Mouse (Mus musculus): ENCODE measurements at regions not wholly inside any gene's neighbourhood (a gene's known extent, or its start where the extent isn't known, plus 50 kb on each side); places are given as distances from the start of the nearest gene placed in this dataset.

GRCm38 (mm10) chr14:102250076-102250475 is 520.3 kb downstream of the Lmo7 start:
- WGBS, result 52% methylated on average over 5 of the region's 5 CpGs
- H3K9me3 ChIP-seq (ENCODE audit: control insufficient read depth, low read length), result no peaks in the 10 kb centered on the region
- H3K4me2 ChIP-seq (ENCODE audit: low read depth, low read length), result no peak overlapping the region
- H3K4me3 ChIP-seq (ENCODE audit: low read depth, low read length), result no peak overlapping the region
- no peak overlapping the region for H3K9ac ChIP-seq (replicated peaks; ENCODE audit: low read depth, low read length)
- no peak for ATAC-seq (ENCODE audit: low read depth)
- no peaks in the 10 kb centered on the region for H3K36me3 ChIP-seq (ENCODE audit: control insufficient read depth, insufficient read depth, low read length)
- peaks cover 2% of the 10 kb centered on the region; the same call in 1 of the 2 replicates for H3K4me1 ChIP-seq (ENCODE audit: control insufficient read depth, insufficient read depth, low read length)
- H3K27me3 ChIP-seq (ENCODE audit: control insufficient read depth, insufficient read depth, low read length), result no peaks in the 10 kb centered on the region
- no peak overlapping the region for H3K27ac ChIP-seq (ENCODE audit: low read depth, low read length)

- no peak overlapping the region for H3K4me3 ChIP-seq (ENCODE audit: low read depth, low read length)
- H3K27ac ChIP-seq (ENCODE audit: low read depth, low read length), result no peak overlapping the region
- no peaks in the 10 kb centered on the region for H3K27me3 ChIP-seq (ENCODE audit: control insufficient read depth, insufficient read depth, low read length)
- ATAC-seq (ENCODE audit: low read depth), result no peak
- H3K4me1 ChIP-seq (ENCODE audit: control insufficient read depth, insufficient read depth, low read length), result peaks cover 2% of the 10 kb centered on the region; the same call in 1 of the 2 replicates
- H3K4me2 ChIP-seq (ENCODE audit: low read depth, low read length), result no peak overlapping the region
- no peaks in the 10 kb centered on the region for H3K9me3 ChIP-seq (ENCODE audit: control insufficient read depth, low read length)
- 75% methylated on average over 2 of the region's 2 CpGs for WGBS
- H3K9ac ChIP-seq (replicated peaks; ENCODE audit: low read depth, low read length), result no peak overlapping the region
- no peaks in the 10 kb centered on the region for H3K36me3 ChIP-seq (ENCODE audit: control insufficient read depth, insufficient read depth, low read length)
Observed at GRCm38 (mm10) chr14:102248581-102248980, 518.8 kb downstream of the Lmo7 start.

- no peaks in the 10 kb centered on the region for H3K9me3 ChIP-seq (ENCODE audit: control insufficient read depth, low read length)
- no peak for ATAC-seq (ENCODE audit: low read depth)
- no peaks in the 10 kb centered on the region for H3K36me3 ChIP-seq (ENCODE audit: control insufficient read depth, insufficient read depth, low read length)
- H3K9ac ChIP-seq (replicated peaks; ENCODE audit: low read depth, low read length), result no peak overlapping the region
- no peak overlapping the region for H3K4me3 ChIP-seq (ENCODE audit: low read depth, low read length)
- H3K4me1 ChIP-seq (ENCODE audit: control insufficient read depth, insufficient read depth, low read length), result peaks cover 2% of the 10 kb centered on the region; the same call in 1 of the 2 replicates
- no peaks in the 10 kb centered on the region for H3K27me3 ChIP-seq (ENCODE audit: control insufficient read depth, insufficient read depth, low read length)
- no peak overlapping the region for H3K27ac ChIP-seq (ENCODE audit: low read depth, low read length)
- no peak overlapping the region for H3K4me2 ChIP-seq (ENCODE audit: low read depth, low read length)
- WGBS, result 50% methylated on average over 5 of the region's 5 CpGs
Observed at GRCm38 (mm10) chr14:102248023-102248422, 518.3 kb downstream of the Lmo7 start.

GRCm38 (mm10) chr14:102243806-102244536 is 514.2 kb downstream of the Lmo7 start:
- no peaks in the 10 kb centered on the region for H3K9me3 ChIP-seq (ENCODE audit: control insufficient read depth, low read length)
- peak; percentile 46; the same call in 1 of the 2 replicates for ATAC-seq (ENCODE audit: low read depth)
- H3K27ac ChIP-seq (ENCODE audit: low read depth, low read length), result no peak overlapping the region
- H3K4me3 ChIP-seq (ENCODE audit: low read depth, low read length), result no peak overlapping the region
- H3K27me3 ChIP-seq (ENCODE audit: control insufficient read depth, insufficient read depth, low read length), result no peaks in the 10 kb centered on the region
- no peaks in the 10 kb centered on the region; the same call in 1 of the 2 replicates for H3K4me1 ChIP-seq (ENCODE audit: control insufficient read depth, insufficient read depth, low read length)
- WGBS, result 50% methylated on average over 4 of the region's 4 CpGs
- no peaks in the 10 kb centered on the region for H3K36me3 ChIP-seq (ENCODE audit: control insufficient read depth, insufficient read depth, low read length)
- no peak overlapping the region for H3K9ac ChIP-seq (replicated peaks; ENCODE audit: low read depth, low read length)
- H3K4me2 ChIP-seq (ENCODE audit: low read depth, low read length), result no peak overlapping the region

GRCm38 (mm10) chr14:102216581-102217368 is 487.0 kb downstream of the Lmo7 start:
- Histone ChIP-seq H3K9me3 (ENCODE audit: control insufficient read depth, low read length) (no peaks in the 10 kb centered on the region), H3K9ac (replicated peaks; ENCODE audit: low read depth, low read length) (no peak overlapping the region), H3K4me3 (ENCODE audit: low read depth, low read length) (no peak overlapping the region), H3K4me1 (ENCODE audit: control insufficient read depth, insufficient read depth, low read length) (peaks cover 3% of the 10 kb centered on the region; the same call in 1 of the 2 replicates), H3K4me2 (ENCODE audit: low read depth, low read length) (no peak overlapping the region), H3K27me3 (ENCODE audit: control insufficient read depth, insufficient read depth, low read length) (no peaks in the 10 kb centered on the region), H3K27ac (ENCODE audit: low read depth, low read length) (peak overlapping the region; percentile 55; the same call in 1 of the 2 replicates), H3K36me3 (ENCODE audit: control insufficient read depth, insufficient read depth, low read length) (no peaks in the 10 kb centered on the region)
- ATAC-seq (ENCODE audit: low read depth), result peak; percentile 92
- 36% methylated on average over 7 of the region's 7 CpGs for WGBS

GRCm38 (mm10) chr14:102215267-102215964 is 485.7 kb downstream of the Lmo7 start:
- H3K27ac ChIP-seq (ENCODE audit: low read depth, low read length), result no peak overlapping the region
- WGBS, result 71% methylated on average over 3 of the region's 4 CpGs
- ATAC-seq (ENCODE audit: low read depth), result peak; percentile 47; the same call in 1 of the 2 replicates

GRCm38 (mm10) chr14:102212079-102212478 is 482.3 kb downstream of the Lmo7 start:
- no peak overlapping the region for H3K27ac ChIP-seq (ENCODE audit: low read depth, low read length)
- 91% methylated on average over 2 of the region's 2 CpGs for WGBS
- H3K36me3 ChIP-seq (ENCODE audit: control insufficient read depth, insufficient read depth, low read length), result no peaks in the 10 kb centered on the region
- no peak overlapping the region for H3K4me3 ChIP-seq (ENCODE audit: low read depth, low read length)
- ATAC-seq (ENCODE audit: low read depth), result no peak
- no peaks in the 10 kb centered on the region for H3K9me3 ChIP-seq (ENCODE audit: control insufficient read depth, low read length)
- H3K9ac ChIP-seq (replicated peaks; ENCODE audit: low read depth, low read length), result no peak overlapping the region
- H3K4me2 ChIP-seq (ENCODE audit: low read depth, low read length), result no peak overlapping the region
- peaks cover 3% of the 10 kb centered on the region; the same call in 1 of the 2 replicates for H3K4me1 ChIP-seq (ENCODE audit: control insufficient read depth, insufficient read depth, low read length)
- no peaks in the 10 kb centered on the region for H3K27me3 ChIP-seq (ENCODE audit: control insufficient read depth, insufficient read depth, low read length)

More at GRCm38 (mm10) chr14:102215267-102215964, 485.7 kb downstream of the Lmo7 start:
- Histone ChIP-seq H3K9me3 (ENCODE audit: control insufficient read depth, low read length) (no peaks in the 10 kb centered on the region), H3K4me3 (ENCODE audit: low read depth, low read length) (no peak overlapping the region), H3K36me3 (ENCODE audit: control insufficient read depth, insufficient read depth, low read length) (no peaks in the 10 kb centered on the region), H3K4me2 (ENCODE audit: low read depth, low read length) (no peak overlapping the region), H3K27me3 (ENCODE audit: control insufficient read depth, insufficient read depth, low read length) (no peaks in the 10 kb centered on the region), H3K9ac (replicated peaks; ENCODE audit: low read depth, low read length) (no peak overlapping the region), H3K4me1 (ENCODE audit: control insufficient read depth, insufficient read depth, low read length) (peaks cover 3% of the 10 kb centered on the region; the same call in 1 of the 2 replicates)

- Histone ChIP-seq H3K27ac (ENCODE audit: low read depth, low read length) (no peak overlapping the region), H3K4me3 (ENCODE audit: low read depth, low read length) (no peak overlapping the region), H3K9me3 (ENCODE audit: control insufficient read depth, low read length) (no peaks in the 10 kb centered on the region), H3K9ac (replicated peaks; ENCODE audit: low read depth, low read length) (no peak overlapping the region), H3K36me3 (ENCODE audit: control insufficient read depth, insufficient read depth, low read length) (no peaks in the 10 kb centered on the region), H3K4me1 (ENCODE audit: control insufficient read depth, insufficient read depth, low read length) (no peaks in the 10 kb centered on the region), H3K27me3 (ENCODE audit: control insufficient read depth, insufficient read depth, low read length) (no peaks in the 10 kb centered on the region), H3K4me2 (ENCODE audit: low read depth, low read length) (no peak overlapping the region)
- WGBS, result 77% methylated on average over 10 of the region's 10 CpGs
- ATAC-seq (ENCODE audit: low read depth), result no peak
Observed at GRCm38 (mm10) chr14:102204881-102205671, 475.3 kb downstream of the Lmo7 start.

Measured in neural tube, embryonic 14.5 days (tissue).